Mouse (Mus musculus) lung, embryonic 14.5 days (tissue): ENCODE results near the gene Palm3. TPM values are rescaled to one million over a fixed set of nuclear protein-coding genes. Genes with fewer than 3 reads are reported as not detected.

ENCODE experiments used
- ATAC-seq: fragments of 200-750 bp; cut with Nextera tagmentation; 2 replicates; pipeline ENCODE4 v1.8.0; 2017; ENCODE audit warnings: mild to moderate bottlenecking, moderate TSS enrichment, moderate library complexity; ENCODE audit not compliant: insufficient read depth
- DNase-seq: peaks from one replicate; pipeline ENCODE4 v3.0.0-alpha.2; 2015
- H3K27ac ChIP-seq: fragments of 300-500 bp; sonication (generic); 2 replicates; pipeline ENCODE4 v1.5.1; 2014; ENCODE audit warnings: low read depth, mild to moderate bottlenecking, moderate library complexity
- H3K27me3 ChIP-seq: fragments of 300-500 bp; sonication (generic); 2 replicates; pipeline ENCODE4 v1.6.1; 2014; ENCODE audit warnings: low read length, control low read depth; ENCODE audit not compliant: insufficient read depth
- H3K36me3 ChIP-seq: fragments of 300-500 bp; sonication (generic); 2 replicates; pipeline ENCODE4 v1.6.1; 2014; ENCODE audit warnings: control low read depth; ENCODE audit not compliant: insufficient read depth
- H3K4me1 ChIP-seq: fragments of 300-500 bp; sonication (generic); 2 replicates; pipeline ENCODE4 v1.6.1; 2014; ENCODE audit warnings: antibody characterized with exemption, control low read depth; ENCODE audit not compliant: insufficient read depth
- H3K4me2 ChIP-seq: fragments of 300-500 bp; sonication (generic); 2 replicates; pipeline ENCODE4 v1.6.1; 2014; ENCODE audit warnings: mild to moderate bottlenecking
- H3K4me3 ChIP-seq: fragments of 300-500 bp; sonication (generic); 2 replicates; pipeline ENCODE4 v1.5.1; 2014; ENCODE audit warnings: low read depth, low read length
- H3K9ac ChIP-seq: fragments of 300-500 bp; sonication (generic); 2 replicates; pipeline ENCODE4 v1.6.1; 2014
- H3K9me3 ChIP-seq: fragments of 300-500 bp; sonication (generic); 2 replicates; pipeline ENCODE4 v1.6.1; 2016; ENCODE audit warnings: low read depth, low read length, control low read depth
- CTCF ChIP-seq: IDR thresholded peaks from 2 replicates; pipeline ENCODE4 v1.5.1; 2016; ENCODE audit warnings: antibody characterized with exemption, low read depth
- WGBS: fragments of 180-500 bp; shearing (Covaris S2); extraction: QIAGEN DNeasy Blood & Tissue Kit; methylation state at CpG from one replicate; pipeline ENCODE4 v1.1.7; 2014; 5-methylcytosine and 5-hydroxymethylcytosine counted together
- microRNA counts: library from miRNA; unstranded; fragments of <30 nt; microRNA quantifications from one replicate; lab custom pipeline; 2016
- microRNA-seq: library from miRNA; unstranded; fragments of <30 nt; microRNA quantifications from one replicate; pipeline ENCODE4, GENCODE M21; 2016; ENCODE audit warnings: borderline number of aligned reads
- polyA plus RNA-seq: library from polyadenylated mRNA; unstranded; fragments of >200 nt; fragmentation: Nextera tagmentation; extraction: Ambion mirVana; gene quantifications from 2 replicates; pipeline ENCODE4 v1.2.1, GENCODE M21; 2014

Gene Palm3
- polyA plus RNA-seq, 1 experiment from 2014 or later, result 2.9 TPM

GRCm38 (mm10) chr8:84070667-84071066 is 49.4 kb downstream of the Palm3 start:
- ATAC-seq, result no peak

GRCm38 (mm10) chr8:84071921-84072320 is 50.6 kb downstream of the Palm3 start:
- Histone ChIP-seq H3K4me1 (peaks cover 19% of the 10 kb centered on the region; the same call in 1 of the 2 replicates), H3K4me3 (no peak overlapping the region), H3K9ac (no peak overlapping the region), H3K9me3 (no peaks in the 10 kb centered on the region), H3K27ac (no peak overlapping the region), H3K4me2 (no peak overlapping the region), H3K27me3 (no peaks in the 10 kb centered on the region), H3K36me3 (peaks cover 18% of the 10 kb centered on the region; the same call in 1 of the 2 replicates)
- ATAC-seq, result no peak
- TF ChIP-seq CTCF, result no peak
- no peak for DNase-seq
- WGBS, result 59% methylated on average over 3 of the region's 3 CpGs

More at GRCm38 (mm10) chr8:84070667-84071066, 49.4 kb downstream of the Palm3 start:
- H3K4me3 ChIP-seq, result no peak overlapping the region
- peaks cover 19% of the 10 kb centered on the region; the same call in 1 of the 2 replicates for H3K4me1 ChIP-seq
- no peak overlapping the region for H3K4me2 ChIP-seq
- H3K36me3 ChIP-seq, result peaks cover 10% of the 10 kb centered on the region; the same call in 1 of the 2 replicates
- no peak overlapping the region; the same call in 1 of the 2 replicates for H3K9ac ChIP-seq
- DNase-seq, result no peak
- no peaks in the 10 kb centered on the region for H3K27me3 ChIP-seq
- H3K9me3 ChIP-seq, result no peaks in the 10 kb centered on the region
- no peak for TF ChIP-seq CTCF
- no peak overlapping the region for H3K27ac ChIP-seq
- 75% methylated on average over 2 of the region's 2 CpGs for WGBS

- DNase-seq, result no peak
- Histone ChIP-seq H3K27me3 (no peaks in the 10 kb centered on the region), H3K9ac (no peak overlapping the region), H3K27ac (no peak overlapping the region), H3K9me3 (no peaks in the 10 kb centered on the region), H3K4me3 (no peak overlapping the region), H3K4me2 (no peak overlapping the region), H3K4me1 (peaks cover 19% of the 10 kb centered on the region; the same call in 1 of the 2 replicates), H3K36me3 (peaks cover 21% of the 10 kb centered on the region; the same call in 1 of the 2 replicates)
- WGBS, result 87% methylated on average over 10 of the region's 10 CpGs
- ATAC-seq, result no peak
- TF ChIP-seq CTCF, result no peak
Observed at GRCm38 (mm10) chr8:84072321-84072720, 51.0 kb downstream of the Palm3 start.

- Histone ChIP-seq H3K4me1 (peaks cover 10% of the 10 kb centered on the region; the same call in 1 of the 2 replicates), H3K36me3 (peaks cover 25% of the 10 kb centered on the region; the same call in 1 of the 2 replicates), H3K9ac (no peak overlapping the region), H3K27me3 (no peaks in the 10 kb centered on the region), H3K4me2 (no peak overlapping the region), H3K27ac (no peak overlapping the region; the same call in 1 of the 2 replicates), H3K4me3 (no peak overlapping the region), H3K9me3 (no peaks in the 10 kb centered on the region)
- 47% methylated on average over 10 of the region's 10 CpGs for WGBS
- DNase-seq, result no peak
- no peak for TF ChIP-seq CTCF
- no peak for ATAC-seq
Observed at GRCm38 (mm10) chr8:84073230-84073976, 52.1 kb downstream of the Palm3 start.

- H3K4me3 ChIP-seq, result no peak overlapping the region
- no peak for TF ChIP-seq CTCF
- H3K27ac ChIP-seq, result no peak overlapping the region
- H3K27me3 ChIP-seq, result no peaks in the 10 kb centered on the region
- WGBS, result 84% methylated on average over 1 of the region's 1 CpGs
- H3K4me2 ChIP-seq, result no peak overlapping the region
- H3K9me3 ChIP-seq, result no peaks in the 10 kb centered on the region
- H3K9ac ChIP-seq, result no peak overlapping the region
- ATAC-seq, result no peak
- DNase-seq, result no peak
- H3K36me3 ChIP-seq, result peaks cover 48% of the 10 kb centered on the region
- no peaks in the 10 kb centered on the region for H3K4me1 ChIP-seq
Observed at GRCm38 (mm10) chr8:84076412-84076811, 55.1 kb downstream of the Palm3 start.

- TF ChIP-seq CTCF, result no peak
- Histone ChIP-seq H3K27me3 (no peaks in the 10 kb centered on the region), H3K9me3 (no peaks in the 10 kb centered on the region), H3K9ac (no peak overlapping the region), H3K27ac (no peak overlapping the region), H3K4me1 (no peaks in the 10 kb centered on the region), H3K4me2 (no peak overlapping the region), H3K36me3 (peaks cover 52% of the 10 kb centered on the region), H3K4me3 (no peak overlapping the region)
- no peak for ATAC-seq
- DNase-seq, result no peak
- 67% methylated on average over 3 of the region's 3 CpGs for WGBS
Observed at GRCm38 (mm10) chr8:84076849-84077248, 55.6 kb downstream of the Palm3 start.

GRCm38 (mm10) chr8:84079206-84079605 is 57.9 kb downstream of the Palm3 start:
- no peak for ATAC-seq
- H3K9ac ChIP-seq, result no peak overlapping the region
- no peak overlapping the region for H3K27ac ChIP-seq
- H3K36me3 ChIP-seq, result peaks cover 75% of the 10 kb centered on the region
- H3K27me3 ChIP-seq, result no peaks in the 10 kb centered on the region
- H3K9me3 ChIP-seq, result no peaks in the 10 kb centered on the region
- no peaks in the 10 kb centered on the region for H3K4me1 ChIP-seq
- H3K4me2 ChIP-seq, result no peak overlapping the region
- DNase-seq, result peak; percentile 57
- WGBS, result 52% methylated on average over 5 of the region's 5 CpGs
- TF ChIP-seq CTCF, result no peak
- no peak overlapping the region for H3K4me3 ChIP-seq

MicroRNAs encoded within 50 kb of the gene (microRNA counts, 519-probe panel; counts per million panel counts)
- 30.5 counts per million for microRNA mmu-miR-1199 (lab: Ali Mortazavi, UCI)

Small RNA genes lying within 50 kb of the gene (microRNA-seq; reads per million reads assigned to microRNA genes)
- gene Mir1199 (0.71 reads per million), gene Mir8111 (3.1 reads per million, percentile 8 among the genes with 10 or more reads in this experiment)

Other genes with a start within 250 kb of the Palm3 start
- 23.3 and 29.1 TPM in 2 replicates for gene Adgrl1, start 121.4 kb upstream of the Palm3 start, polyA plus RNA-seq
- gene Gm10644, start 66.3 kb upstream of the Palm3 start, polyA plus RNA-seq, result 0.50 and 0.64 TPM in 2 replicates
- gene Asf1b, start 66.0 kb upstream of the Palm3 start, polyA plus RNA-seq, result 87.4 and 88.9 TPM in 2 replicates
- 121 and 136 TPM in 2 replicates for gene Prkaca, start 48.5 kb upstream of the Palm3 start, polyA plus RNA-seq
- gene Samd1, start 23.8 kb upstream of the Palm3 start, polyA plus RNA-seq, result 16.0 and 17.3 TPM in 2 replicates
- 1.4 and 1.5 TPM in 2 replicates for gene 1700067K01Rik, start 20.0 kb upstream of the Palm3 start, polyA plus RNA-seq
- 0.83 and 1.2 TPM in 2 replicates for gene 2210011C24Rik, start 9.3 kb upstream of the Palm3 start, polyA plus RNA-seq
- 1.1 TPM in 2 replicates for gene Il27ra, start 21.1 kb downstream of the Palm3 start, polyA plus RNA-seq
- gene Rln3, start 23.5 kb downstream of the Palm3 start, polyA plus RNA-seq, result not detected in 2 replicates
- 1.4 and 1.7 TPM in 2 replicates for gene Gm10643, start 43.7 kb downstream of the Palm3 start, polyA plus RNA-seq
- gene Rfx1, start 45.4 kb downstream of the Palm3 start, polyA plus RNA-seq, result 12.9 and 13.3 TPM in 2 replicates
- gene Dcaf15, start 83.3 kb downstream of the Palm3 start, polyA plus RNA-seq, result 9.5 and 10.8 TPM in 2 replicates
- 0.22 and 0.34 TPM in 2 replicates for gene Podnl1, start 104.5 kb downstream of the Palm3 start, polyA plus RNA-seq
- gene Cc2d1a, start 126.5 kb downstream of the Palm3 start, polyA plus RNA-seq, result 17.3 and 23.6 TPM in 2 replicates
- 0.66 and 0.99 TPM in 2 replicates for gene 4930432K21Rik, start 126.6 kb downstream of the Palm3 start, polyA plus RNA-seq
- 2.8 and 4.2 TPM in 2 replicates for gene Nanos3, start 163.7 kb downstream of the Palm3 start, polyA plus RNA-seq
- 13.9 and 14.4 TPM in 2 replicates for gene Zswim4, start 215.6 kb downstream of the Palm3 start, polyA plus RNA-seq
- gene D8Ertd738e, start 228.2 kb downstream of the Palm3 start, polyA plus RNA-seq, result 377 and 384 TPM in 2 replicates
- 67.4 and 72.8 TPM in 2 replicates for gene Mri1, start 235.9 kb downstream of the Palm3 start, polyA plus RNA-seq
- 18.5 and 20.4 TPM in 2 replicates for gene Ccdc130, start 248.9 kb downstream of the Palm3 start, polyA plus RNA-seq